Mouse (Mus musculus) lung, adult 2 months (tissue): ENCODE results near the gene Capn5.

ENCODE experiments used
- CTCF ChIP-seq: fragments of 200-500 bp; IDR thresholded peaks from 2 replicates; pipeline ENCODE4 v1.5.1; 2011; ENCODE audit warnings: mild to moderate bottlenecking, low read length, control low read depth; ENCODE audit not compliant: insufficient read depth
- POLR2A ChIP-seq: fragments of 200-500 bp; IDR thresholded peaks from 2 replicates; pipeline ENCODE4 v1.6.1; 2011; ENCODE audit warnings: low read depth, mild to moderate bottlenecking, control low read depth, low read length, borderline replicate concordance; ENCODE audit errors: extremely low read depth

DNA sequence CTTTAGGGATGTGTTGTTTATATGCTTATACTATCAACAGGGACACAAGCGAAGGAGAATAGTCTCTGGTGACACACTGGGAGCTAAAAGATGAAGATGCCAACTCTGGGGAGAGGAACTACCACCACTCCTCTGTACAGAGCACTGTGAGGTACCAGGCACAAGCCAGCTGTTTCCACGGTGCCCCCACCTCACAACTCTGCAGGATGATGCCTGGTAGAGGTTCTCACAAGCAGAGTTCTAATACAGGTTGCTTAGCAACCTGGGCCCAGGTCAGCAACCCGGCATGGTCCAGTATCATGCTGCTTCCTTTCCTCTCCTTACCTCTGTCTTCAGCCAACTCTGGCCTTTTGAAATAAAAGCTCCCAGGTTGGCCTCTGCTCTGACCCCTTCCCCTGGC is 40.5 kb downstream of the Capn5 start:
- TF ChIP-seq CTCF (no peak), POLR2A (no peak)
